Mouse (Mus musculus) midbrain, postnatal 0 days (tissue): Measurements from ENCODE around the gene Samd14. TPM values are rescaled to one million over a fixed set of nuclear protein-coding genes. Genes with fewer than 3 reads are reported as not detected.
A peak's percentile ranks its signal among the peaks of the same experiment; 100 is the strongest.
"Not testable (repeated sequence)": the region's sequence is repeated elsewhere in the genome, so short reads cannot be mapped to it uniquely, and the experiment has no call there.

ENCODE experiments used
- ATAC-seq: fragments of 200-750 bp; cut with Nextera tagmentation; 2 replicates; pipeline ENCODE4 v1.8.0; 2017; ENCODE audit warnings: moderate number of reproducible peaks, mild to moderate bottlenecking, moderate TSS enrichment, moderate library complexity; ENCODE audit not compliant: low FRiP score
- DNase-seq: peaks from one replicate; pipeline ENCODE4 v3.0.0-alpha.2; 2015; ENCODE audit warnings: low spot score
- H3K27ac ChIP-seq: fragments of 300-500 bp; sonication (generic); 2 replicates; pipeline ENCODE4 v1.5.1; 2014; ENCODE audit warnings: low read depth, mild to moderate bottlenecking, low read length, mixed read lengths
- H3K27me3 ChIP-seq: fragments of 300-500 bp; sonication (generic); 2 replicates; pipeline ENCODE4 v1.6.1; 2014; ENCODE audit warnings: low read length, control low read depth, mixed read lengths; ENCODE audit not compliant: insufficient read depth
- H3K36me3 ChIP-seq: fragments of 300-500 bp; sonication (generic); 2 replicates; pipeline ENCODE4 v1.6.1; 2014; ENCODE audit warnings: low read length, control low read depth, mixed read lengths; ENCODE audit not compliant: insufficient read depth
- H3K4me1 ChIP-seq: fragments of 300-500 bp; sonication (generic); 2 replicates; pipeline ENCODE4 v1.6.1; 2014; ENCODE audit warnings: mild to moderate bottlenecking, control low read depth, antibody characterized with exemption, low read length, mixed read lengths; ENCODE audit not compliant: insufficient read depth
- H3K4me2 ChIP-seq: fragments of 300-500 bp; sonication (generic); 2 replicates; pipeline ENCODE4 v1.6.1; 2014; ENCODE audit warnings: low read depth, mild to moderate bottlenecking, low read length, mixed read lengths; ENCODE audit not compliant: poor library complexity, severe bottlenecking
- H3K4me3 ChIP-seq: fragments of 300-500 bp; sonication (generic); 2 replicates; pipeline ENCODE4 v1.5.1; 2014; ENCODE audit warnings: low read depth, mild to moderate bottlenecking, low read length, moderate library complexity
- H3K9ac ChIP-seq: fragments of 300-500 bp; sonication (generic); replicated peaks from 2 replicates; pipeline ENCODE4 v1.6.1; 2014; ENCODE audit warnings: mild to moderate bottlenecking, low read length, moderate library complexity, mixed read lengths; ENCODE audit not compliant: poor library complexity, severe bottlenecking
- H3K9me3 ChIP-seq: fragments of 300-500 bp; sonication (generic); 2 replicates; pipeline ENCODE4 v1.6.1; 2016; ENCODE audit warnings: low read length, control low read depth
- CTCF ChIP-seq: IDR thresholded peaks from 2 replicates; pipeline ENCODE4 v1.5.1; 2016; ENCODE audit warnings: antibody characterized with exemption, mild to moderate bottlenecking
- WGBS: fragments of 180-500 bp; shearing (Covaris S2); extraction: QIAGEN DNeasy Blood & Tissue Kit; methylation state at CpG from one replicate; pipeline ENCODE4 v1.1.7; 2014; 5-methylcytosine and 5-hydroxymethylcytosine counted together
- polyA plus RNA-seq: library from polyadenylated mRNA; unstranded; fragments of >200 nt; fragmentation: Nextera tagmentation; extraction: Ambion mirVana; gene quantifications from 2 replicates; pipeline ENCODE4 v1.2.1, GENCODE M21; 2015
- total RNA-seq: library from RNA; depleted of rRNA; stranded (reverse); fragments of >200 nt; gene quantifications from 2 replicates; pipeline ENCODE4 v1.2.3, GENCODE M21; 2014; rRNA removed

Gene Samd14
- total RNA-seq (221 and 243 TPM in 2 replicates), polyA plus RNA-seq (158 and 161 TPM in 2 replicates)

- peak; percentile 92 for DNase-seq
- Histone ChIP-seq H3K4me3 (peak within 1 kb of the TSS; percentile 91), H3K9ac (peak within 1 kb of the TSS; percentile 97), H3K27ac (peak within 1 kb of the TSS; percentile 96), H3K9me3 (no peaks in the 10 kb centered on the region), H3K36me3 (peaks cover 20% of the 10 kb centered on the region), H3K4me1 (peaks cover 27% of the 10 kb centered on the region; the same call in 1 of the 2 replicates), H3K27me3 (no peaks in the 10 kb centered on the region), H3K4me2 (peak within 1 kb of the TSS; percentile 88)
- 0% methylated on average over 25 of the region's 32 CpGs for WGBS
- no peak for TF ChIP-seq CTCF
- peak; percentile 82 for ATAC-seq
Observed at GRCm38 (mm10) chr11:95009629-95010014, at the start of gene Samd14. Samd14 (plus strand) TSS chr11:95009879.

- H3K9me3 ChIP-seq = no peaks in the 10 kb centered on the region
- H3K9ac ChIP-seq = no peak overlapping the region
- no peak overlapping the region for H3K4me2 ChIP-seq
- H3K4me3 ChIP-seq = no peak overlapping the region
- WGBS = 81% methylated on average over 5 of the region's 5 CpGs
- TF ChIP-seq CTCF = no peak
- DNase-seq = no peak
- H3K36me3 ChIP-seq = no peaks in the 10 kb centered on the region
- no peaks in the 10 kb centered on the region for H3K4me1 ChIP-seq
- no peaks in the 10 kb centered on the region for H3K27me3 ChIP-seq
- H3K27ac ChIP-seq = no peak overlapping the region
- no peak for ATAC-seq
Observed at GRCm38 (mm10) chr11:94962534-94963101, 47.1 kb upstream of the Samd14 start.

GRCm38 (mm10) chr11:94967419-94967818 is 42.3 kb upstream of the Samd14 start, which contains the start of gene Hils1:
Hils1 (plus strand) TSS chr11:94967593.
- no peak within 1 kb of the TSS for H3K4me2 ChIP-seq
- H3K27ac ChIP-seq = no peak within 1 kb of the TSS
- no peaks in the 10 kb centered on the region for H3K4me1 ChIP-seq
- 67% methylated on average over 4 of the region's 4 CpGs for WGBS
- H3K9ac ChIP-seq = no peak within 1 kb of the TSS
- DNase-seq = no peak
- TF ChIP-seq CTCF = 0 out of 2 replicates have a peak, but pooled peaks have one; percentile 3
- ATAC-seq = no peak
- no peaks in the 10 kb centered on the region for H3K9me3 ChIP-seq
- no peaks in the 10 kb centered on the region for H3K36me3 ChIP-seq
- H3K4me3 ChIP-seq = no peak within 1 kb of the TSS
- H3K27me3 ChIP-seq = no peaks in the 10 kb centered on the region

DNA sequence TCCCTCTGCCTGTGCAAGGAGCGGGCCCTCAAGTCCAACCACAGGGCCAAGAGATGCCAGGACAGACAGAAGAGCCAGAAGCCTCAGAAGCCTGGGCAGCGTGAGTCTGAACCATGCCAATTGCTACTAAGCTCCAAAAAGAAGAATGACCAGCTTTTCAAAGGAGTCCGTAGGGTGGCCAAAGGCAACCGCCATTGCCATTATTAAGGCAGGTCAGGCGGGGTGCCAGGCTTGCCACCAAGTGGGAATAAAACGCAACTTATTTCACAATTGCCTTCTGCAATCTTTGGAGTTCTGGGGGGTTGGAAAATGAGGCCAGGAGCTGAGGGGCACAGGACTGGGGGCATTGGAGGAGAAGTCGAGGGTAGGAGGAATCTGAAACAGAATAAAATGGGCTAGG is 41.5 kb upstream of the Samd14 start:
- H3K9ac ChIP-seq = no peak overlapping the region
- H3K4me3 ChIP-seq = no peak overlapping the region
- DNase-seq = peak; percentile 26
- no peaks in the 10 kb centered on the region for H3K36me3 ChIP-seq
- no peaks in the 10 kb centered on the region for H3K27me3 ChIP-seq
- WGBS = 68% methylated on average over 7 of the region's 7 CpGs
- no peak overlapping the region for H3K4me2 ChIP-seq
- H3K4me1 ChIP-seq = no peaks in the 10 kb centered on the region
- H3K9me3 ChIP-seq = no peaks in the 10 kb centered on the region
- no peak for ATAC-seq
- no peak overlapping the region for H3K27ac ChIP-seq
- TF ChIP-seq CTCF = no peak

GRCm38 (mm10) chr11:94969709-94970108 is 40.0 kb upstream of the Samd14 start:
- ATAC-seq, H3K9ac ChIP-seq, H3K4me1 ChIP-seq, H3K27ac ChIP-seq, DNase-seq, H3K4me3 ChIP-seq, H3K9me3 ChIP-seq, H3K27me3 ChIP-seq, H3K36me3 ChIP-seq, H3K4me2 ChIP-seq: not testable (repeated sequence)
- 92% methylated on average over 4 of the region's 4 CpGs for WGBS

DNA sequence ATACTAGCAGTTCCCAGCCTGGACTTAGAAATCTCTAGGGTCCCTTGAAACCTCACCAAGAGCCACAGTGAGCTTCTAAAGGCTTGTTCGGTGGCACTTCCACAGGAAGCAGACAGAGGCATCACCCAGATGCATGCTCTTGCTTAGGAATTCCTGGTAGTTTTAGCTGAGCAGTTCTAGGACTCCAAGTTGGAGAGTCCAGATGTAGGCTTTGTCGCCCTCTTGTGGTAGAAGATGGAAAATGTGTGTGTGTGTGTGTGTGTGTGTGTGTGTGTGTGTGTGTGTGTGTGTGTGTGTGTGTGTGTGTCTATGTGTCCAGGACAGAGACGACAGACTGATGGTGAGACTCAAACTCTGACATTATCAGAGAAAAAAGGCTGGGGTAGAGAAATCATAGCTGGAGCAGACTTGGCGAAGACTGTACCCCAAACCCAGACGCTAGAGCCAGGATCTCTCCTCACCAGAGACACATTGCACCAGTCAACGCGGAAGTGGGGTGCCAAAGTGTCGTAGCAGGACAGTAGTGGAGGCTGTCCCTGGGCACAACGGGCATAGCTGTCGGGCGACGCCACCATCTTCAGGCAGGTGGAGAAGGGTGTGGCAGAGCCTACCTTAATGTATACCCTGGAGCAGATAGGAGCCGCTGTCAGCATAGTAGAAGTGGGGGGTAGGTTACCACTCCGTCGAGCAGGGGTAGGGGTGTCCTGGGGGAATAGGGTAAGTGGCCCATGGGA is 39.3 kb upstream of the Samd14 start:
- no peak overlapping the region for H3K9ac ChIP-seq
- H3K36me3 ChIP-seq = no peaks in the 10 kb centered on the region
- no peaks in the 10 kb centered on the region for H3K27me3 ChIP-seq
- H3K4me2 ChIP-seq = no peak overlapping the region
- no peak overlapping the region for H3K27ac ChIP-seq
- WGBS = 64% methylated on average over 15 of the region's 15 CpGs
- H3K4me3 ChIP-seq = no peak overlapping the region
- H3K9me3 ChIP-seq = no peaks in the 10 kb centered on the region
- peak; percentile 88 for DNase-seq
- ATAC-seq = peak; percentile 81; the same call in 1 of the 2 replicates
- TF ChIP-seq CTCF = peak; percentile 95
- no peaks in the 10 kb centered on the region for H3K4me1 ChIP-seq
